Mouse (Mus musculus): ENCODE measurements around the gene Olfr1355. TPM values are rescaled to one million over a fixed set of nuclear protein-coding genes. Genes with fewer than 3 reads are reported as not detected.
"Not testable (repeated sequence)": the region's sequence is repeated elsewhere in the genome, so short reads cannot be mapped to it uniquely, and the experiment has no call there.

Olfr1355 gene
- polyA plus RNA-seq (2012; rRNA removed), result not detected in 2 replicates

- H3K4me1 ChIP-seq (ENCODE audit: control insufficient read depth, insufficient read depth, low read length), result no peaks in the 10 kb centered on the region
- H3K4me3 ChIP-seq (replicated peaks; ENCODE audit: extremely low read depth, low read depth, low read length), result no peak within 1 kb of the TSS
- 53% methylated on average over 2 of the region's 2 CpGs for WGBS
- TF ChIP-seq CTCF (IDR thresholded peaks at IDR 0.05; ENCODE audit: insufficient read depth, low read length) (no peak), POLR2A (IDR thresholded peaks at IDR 0.05; ENCODE audit: borderline replicate concordance, extremely low read depth, low read depth, low read length) (no peak)
- DNase-seq, result no peak
These were observed at the start of gene Olfr1355 for GRCm38 (mm10) chr10:78875240-78875639. Gene Olfr1355 (plus strand): TSS chr10:78875540.

DNA sequence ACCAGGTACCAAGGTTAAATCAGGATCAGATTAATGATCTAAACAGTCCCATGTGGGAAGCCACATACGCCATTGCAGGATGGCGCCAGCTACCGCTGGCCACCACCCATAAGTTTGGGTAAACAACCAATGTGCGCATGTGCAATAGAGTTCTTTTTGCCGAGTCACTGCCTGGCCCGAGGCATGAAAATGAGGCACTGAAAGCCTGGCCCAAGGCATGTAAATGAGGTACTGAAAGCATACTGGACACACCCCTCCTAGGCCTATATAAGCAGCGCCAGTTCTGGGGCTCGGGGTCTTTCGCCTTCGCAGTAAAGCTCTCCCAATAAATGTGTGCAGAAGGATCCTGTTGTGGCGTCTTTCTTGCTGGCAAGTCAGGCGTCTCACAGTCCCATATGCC is 34.9 kb upstream of the Olfr1355 start:
- 90% methylated on average over 12 of the region's 12 CpGs for WGBS
- not testable (repeated sequence) for DNase-seq; H3K4me3 ChIP-seq (replicated peaks; ENCODE audit: extremely low read depth, low read depth, low read length); H3K4me1 ChIP-seq (ENCODE audit: control insufficient read depth, insufficient read depth, low read length)

GRCm38 (mm10) chr10:78852066-78852465 is 23.3 kb upstream of the Olfr1355 start, which contains the start of gene Olfr1356:
Gene Olfr1356 (minus strand): TSS chr10:78852166.
- no peak for DNase-seq
- TF ChIP-seq CTCF (IDR thresholded peaks at IDR 0.05; ENCODE audit: insufficient read depth, low read length) (no peak), POLR2A (IDR thresholded peaks at IDR 0.05; ENCODE audit: borderline replicate concordance, extremely low read depth, low read depth, low read length) (no peak)
- WGBS, result 78% methylated on average over 2 of the region's 2 CpGs

GRCm38 (mm10) chr10:78912871-78913270 is 37.5 kb downstream of the Olfr1355 start, which contains the start of gene Olfr1354:
Gene Olfr1354 (plus strand): TSS chr10:78913171.
- DNase-seq; H3K4me1 ChIP-seq (ENCODE audit: control insufficient read depth, insufficient read depth, low read length); H3K4me3 ChIP-seq (replicated peaks; ENCODE audit: extremely low read depth, low read depth, low read length): not testable (repeated sequence)
- 67% methylated on average over 1 of the region's 1 CpGs for WGBS

More at GRCm38 (mm10) chr10:78852066-78852465, 23.3 kb upstream of the Olfr1355 start, which contains the start of gene Olfr1356:
- Histone ChIP-seq H3K4me1 (ENCODE audit: control insufficient read depth, insufficient read depth, low read length) (no peaks in the 10 kb centered on the region), H3K4me3 (replicated peaks; ENCODE audit: extremely low read depth, low read depth, low read length) (no peak within 1 kb of the TSS)

Other genes with a start within 250 kb of the Olfr1355 start
- 0.05 and 3.6 TPM in 2 replicates for gene Casp14, start 157.2 kb upstream of the Olfr1355 start, polyA plus RNA-seq (2012; rRNA removed)
- gene Ccdc105, start 122.5 kb upstream of the Olfr1355 start, polyA plus RNA-seq (2012; rRNA removed), result not detected in 2 replicates
- 0.25 and 0.50 TPM in 2 replicates for gene Slc1a6, start 95.0 kb upstream of the Olfr1355 start, polyA plus RNA-seq (2012; rRNA removed)
- not detected in 2 replicates for gene Olfr1356, start 23.4 kb upstream of the Olfr1355 start, polyA plus RNA-seq (2012; rRNA removed)
- not detected in 2 replicates for gene Olfr1354, start 37.6 kb downstream of the Olfr1355 start, polyA plus RNA-seq (2012; rRNA removed)
- not detected in 2 replicates for gene Olfr8, start 75.1 kb downstream of the Olfr1355 start, polyA plus RNA-seq (2012; rRNA removed)
- gene Olfr1353, start 87.8 kb downstream of the Olfr1355 start, polyA plus RNA-seq (2012; rRNA removed), result not detected in 2 replicates
- not detected in 2 replicates for gene Olfr1352, start 105.5 kb downstream of the Olfr1355 start, polyA plus RNA-seq (2012; rRNA removed)
- not detected in 2 replicates for gene Olfr1351, start 136.9 kb downstream of the Olfr1355 start, polyA plus RNA-seq (2012; rRNA removed)
- not detected in 2 replicates for gene Olfr57, start 153.2 kb downstream of the Olfr1355 start, polyA plus RNA-seq (2012; rRNA removed)
- gene 2610008E11Rik, start 222.1 kb downstream of the Olfr1355 start, polyA plus RNA-seq (2012; rRNA removed), result 1.2 and 2.9 TPM in 2 replicates